In genomic region chr11:84565224-84565623, GRCm38 (mm10) we compare ENCODE assay signal across 28 mouse cellular contexts. TPM values are rescaled to one million over a fixed set of nuclear protein-coding genes. Genes with fewer than 3 reads are reported as not detected.
DNase-seq lines count a peak whose midpoint lies in the region; ATAC-seq and TF ChIP-seq lines count a peak whose summit lies in the region.
"Had no signal": no experiment of that assay in that cellular context is flagged by ENCODE, and none has a peak within 500 bp of the region (broad histone marks: within the 10 kb centered on the region; RNA-seq: fewer than 3 reads in every experiment).

No protein-coding gene starts in this region.

- peak; percentile 48 for DNase-seq in hindbrain, postnatal 0 days (ENCODE audit: low spot score)
- no peak for DNase-seq in hindbrain, embryonic 11.5 days (ENCODE audit: low spot score)
- DNase-seq in left cerebral cortex, postnatal 4 days, result peak; percentile 60
- DNase-seq in left cerebral cortex, adult 2 months (ENCODE audit: extremely low spot score in 1 of 2, low spot score in 2 of 2), result no peak
- DNase-seq in lung, postnatal 10 days, result peak; percentile 7
- no peak for DNase-seq in lung, adult 2 months
- DNase-seq in kidney, postnatal 25 days, result peak; percentile 49 to 63
- DNase-seq in embryo, embryonic 11 days, result no peak
- DNase-seq: adrenal gland, adult 8-10 months; cerebellum, adult 11 months; cerebellum, adult 9-10 months; gastrocnemius, postnatal 10 days; heart, postnatal 10 days; layer of hippocampus, postnatal 36 days; liver; right cerebral cortex, adult 18-20 months; spleen, adult 18-20 months; thymus, postnatal 14 days had no signal

- TF ChIP-seq CTCF in hindbrain, postnatal 0 days (IDR thresholded peaks at IDR 0.05; ENCODE audit: low read depth), result no peak
- TF ChIP-seq CTCF in left cerebral cortex, adult 2 months (IDR thresholded peaks at IDR 0.05), result no peak
- TF ChIP-seq CTCF in lung, adult 2 months (IDR thresholded peaks at IDR 0.05; ENCODE audit: insufficient read depth, low read length), result no peak

- 71% methylated on average over 3 of the region's 3 CpGs for WGBS in hindbrain, postnatal 0 days
- WGBS in hindbrain, embryonic 11.5 days, result 89% methylated on average over 3 of the region's 3 CpGs
- 72% methylated on average over 3 of the region's 3 CpGs for WGBS in lung, adult 2 months

- peaks cover 26% of the 10 kb centered on the region for H3K4me1 ChIP-seq in hindbrain, postnatal 0 days (ENCODE audit: insufficient read depth, low read length)
- peaks cover 6% of the 10 kb centered on the region; the same call in 1 of the 2 replicates for H3K4me1 ChIP-seq in hindbrain, embryonic 11.5 days (replicated peaks; ENCODE audit: control insufficient read depth, insufficient read depth, low read length)
- H3K4me1 ChIP-seq in lung, adult 2 months (ENCODE audit: control insufficient read depth, insufficient read depth, low read length), result no peaks in the 10 kb centered on the region
- H3K4me1 ChIP-seq: heart, embryonic 13.5 days; liver, embryonic 15.5 days had no signal

- intact Hi-C loops in left cerebral cortex, postnatal 4 days (cut with DNase I), result no loop called here
- intact Hi-C loops in left cerebral cortex, adult 2 months (cut with DNase I), result no loop called here

- no peak overlapping the region for H3K9ac ChIP-seq in hindbrain, postnatal 0 days (replicated peaks; ENCODE audit: low read length)
- H3K9ac ChIP-seq in hindbrain, embryonic 11.5 days (ENCODE audit: low read depth, low read length), result no peak overlapping the region
- H3K9ac ChIP-seq: embryonic facial prominence, embryonic 15.5 days; forebrain, embryonic 12.5 days; heart, embryonic 13.5 days; hindbrain, embryonic 15.5 days; liver, embryonic 15.5 days; midbrain, embryonic 15.5 days had no signal

- TF ChIP-seq POLR2A in lung, adult 2 months (IDR thresholded peaks at IDR 0.05; ENCODE audit: borderline replicate concordance, extremely low read depth, low read depth, low read length), result no peak

- H3K4me3 ChIP-seq in hindbrain, postnatal 0 days (ENCODE audit: low read length), result no peak overlapping the region
- H3K4me3 ChIP-seq in hindbrain, embryonic 11.5 days (ENCODE audit: low read depth, low read length), result no peak overlapping the region
- no peak overlapping the region for H3K4me3 ChIP-seq in left cerebral cortex, adult 2 months
- no peak overlapping the region for H3K4me3 ChIP-seq in lung, adult 2 months (replicated peaks; ENCODE audit: extremely low read depth, low read depth, low read length)
- H3K4me3 ChIP-seq: embryonic facial prominence, embryonic 10.5 days; embryonic facial prominence, embryonic 15.5 days; forebrain, embryonic 12.5 days; heart, embryonic 13.5 days; hindbrain, embryonic 15.5 days; liver, embryonic 15.5 days; midbrain, embryonic 15.5 days had no signal

- H3K27ac ChIP-seq in hindbrain, postnatal 0 days, result no peak overlapping the region
- H3K27ac ChIP-seq in hindbrain, embryonic 11.5 days (ENCODE audit: low read depth, low read length), result no peak overlapping the region
- H3K27ac ChIP-seq in left cerebral cortex, adult 2 months, result no peak overlapping the region
- H3K27ac ChIP-seq: embryonic facial prominence, embryonic 10.5 days; embryonic facial prominence, embryonic 15.5 days; forebrain, embryonic 12.5 days; heart, embryonic 13.5 days; hindbrain, embryonic 15.5 days; liver, embryonic 15.5 days; midbrain, embryonic 15.5 days had no signal

- ATAC-seq in hindbrain, postnatal 0 days, result no peak
- ATAC-seq in hindbrain, embryonic 11.5 days (ENCODE audit: low FRiP score), result no peak
- ATAC-seq: midbrain, embryonic 15.5 days had no signal

- no peaks in the 10 kb centered on the region for H3K27me3 ChIP-seq in hindbrain, postnatal 0 days (ENCODE audit: insufficient read depth, low read length)
- no peaks in the 10 kb centered on the region for H3K27me3 ChIP-seq in hindbrain, embryonic 11.5 days (ENCODE audit: control insufficient read depth, insufficient read depth, low read length)
- H3K27me3 ChIP-seq: midbrain, embryonic 15.5 days had no signal

- no peaks in the 10 kb centered on the region for H3K36me3 ChIP-seq in hindbrain, postnatal 0 days (ENCODE audit: insufficient read depth, low read length)
- no peaks in the 10 kb centered on the region for H3K36me3 ChIP-seq in hindbrain, embryonic 11.5 days (ENCODE audit: control insufficient read depth, insufficient read depth, low read length)
- H3K36me3 ChIP-seq: embryonic facial prominence, embryonic 10.5 days; embryonic facial prominence, embryonic 15.5 days; forebrain, embryonic 12.5 days; G1E; heart, embryonic 13.5 days; hindbrain, embryonic 15.5 days; liver, embryonic 15.5 days; midbrain, embryonic 15.5 days had no signal

- H3K4me2 ChIP-seq in hindbrain, postnatal 0 days (ENCODE audit: low read depth, low read length), result no peak overlapping the region
- H3K4me2 ChIP-seq in hindbrain, embryonic 11.5 days (replicated peaks; ENCODE audit: low read depth, low read length), result no peak overlapping the region
- H3K4me2 ChIP-seq: embryonic facial prominence, embryonic 15.5 days; forebrain, embryonic 12.5 days; heart, embryonic 13.5 days; hindbrain, embryonic 15.5 days; liver, embryonic 15.5 days; midbrain, embryonic 15.5 days had no signal

- H3K9me3 ChIP-seq in hindbrain, postnatal 0 days (ENCODE audit: low read length), result no peaks in the 10 kb centered on the region
- H3K9me3 ChIP-seq in hindbrain, embryonic 11.5 days (ENCODE audit: control insufficient read depth, low read length), result no peaks in the 10 kb centered on the region
- H3K9me3 ChIP-seq: embryonic facial prominence, embryonic 10.5 days; embryonic facial prominence, embryonic 15.5 days; forebrain, embryonic 12.5 days; G1E; heart, embryonic 13.5 days; hindbrain, embryonic 15.5 days; liver, embryonic 15.5 days; midbrain, embryonic 15.5 days had no signal

RNA-seq across cellular contexts. Expression of gene Lhx1, which starts 39.9 kb away (rescaled TPM):
- 49.7 and 52.0 TPM in 2 replicates for total RNA-seq in hindbrain, postnatal 0 days (2014; rRNA removed)
- polyA plus RNA-seq in hindbrain, postnatal 0 days (2015; fragmentation: Nextera tagmentation; extraction: Ambion mirVana), result 28.9 and 32.0 TPM in 2 replicates
- polyA plus RNA-seq in hindbrain, embryonic 11.5 days (2014; fragmentation: Nextera tagmentation; extraction: Ambion mirVana), result 53.3 and 57.3 TPM in 2 replicates
- 1 to 10 TPM; 1.5 to 1.6 TPM for total RNA-seq in left cerebral cortex, postnatal 4 days (2021)
- total RNA-seq in left cerebral cortex, adult 2 months (2021), result under 1 TPM in 1 of 2 experiments, not detected in 1; 0.09 TPM
- polyA plus RNA-seq in lung, adult 2 months (2012; rRNA removed), result not detected in 2 replicates
- total RNA-seq: gastrocnemius, postnatal 10 days; heart, adult 8-10 months; heart, postnatal 10 days; hematopoietic stem cell, adult 5-6 weeks had no signal
- polyA plus RNA-seq: G1E; heart, embryonic 13.5 days had no signal

RNA-seq across cellular contexts. Expression of gene Aatf, which starts 51.9 kb away (rescaled TPM):
- 17.2 and 36.0 TPM in 2 replicates for total RNA-seq in hindbrain, postnatal 0 days (2014; rRNA removed)
- polyA plus RNA-seq in hindbrain, postnatal 0 days (2015; fragmentation: Nextera tagmentation; extraction: Ambion mirVana), result 42.7 and 44.4 TPM in 2 replicates
- polyA plus RNA-seq in hindbrain, embryonic 11.5 days (2014; fragmentation: Nextera tagmentation; extraction: Ambion mirVana), result 59.9 and 64.5 TPM in 2 replicates
- 10 to 100 TPM; 28.1 to 29.7 TPM for total RNA-seq in left cerebral cortex, postnatal 4 days (2021)
- 10 to 100 TPM; 21.4 to 23.2 TPM for total RNA-seq in left cerebral cortex, adult 2 months (2021)
- 2.9 and 4.4 TPM in 2 replicates for polyA plus RNA-seq in lung, adult 2 months (2012; rRNA removed)

Comparison
In these comparisons a context has a peak if more than half of its experiments do, and no peak if none do; other contexts are left out.
1. DNase-seq: peak in hindbrain, postnatal 0 days (single experiment), left cerebral cortex, postnatal 4 days (single experiment), lung, postnatal 10 days (single experiment) and kidney, postnatal 25 days (2 of 2); none in hindbrain, embryonic 11.5 days (single experiment), left cerebral cortex, adult 2 months (0 of 2), lung, adult 2 months (single experiment) and embryo, embryonic 11 days (single experiment).
2. RNA of gene Lhx1, which starts 39.9 kb away (total RNA-seq): 49.7 to 52.0 TPM in hindbrain, postnatal 0 days; 1.5 to 1.6 TPM in left cerebral cortex, postnatal 4 days and 0.09 TPM in left cerebral cortex, adult 2 months; every median in the first group is over 10 times any median in the second.